Mouse (Mus musculus): Measurements from ENCODE around the gene Maea. TPM values are rescaled to one million over a fixed set of nuclear protein-coding genes. Genes with fewer than 3 reads are reported as not detected.

Gene Maea
- total RNA-seq, 2 experiments from 2014 or later, result 92.7 to 92.8 TPM

DNA sequence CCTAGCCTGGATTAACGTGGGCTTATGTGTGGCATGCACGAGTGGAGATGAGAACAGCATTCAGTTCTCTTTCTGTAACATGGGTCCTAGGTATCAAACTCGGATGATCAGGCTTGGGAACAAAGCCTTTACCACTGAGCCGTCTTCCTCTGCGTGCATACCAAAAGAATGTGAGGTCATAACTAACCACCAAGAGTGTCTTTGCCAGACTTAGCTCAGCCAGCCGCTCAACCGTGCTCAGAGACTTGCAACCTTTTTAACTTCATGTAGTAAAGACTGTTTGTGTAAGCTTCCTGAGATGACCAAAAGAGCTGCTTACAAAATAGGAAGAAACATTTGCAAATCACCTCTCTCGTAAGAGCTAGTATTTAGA, 16.9 kb downstream of the Maea start:
- no peak for DNase-seq (ENCODE audit: low spot score)
- intact Hi-C loops (cut with DNase I), result no loop called here

DNA sequence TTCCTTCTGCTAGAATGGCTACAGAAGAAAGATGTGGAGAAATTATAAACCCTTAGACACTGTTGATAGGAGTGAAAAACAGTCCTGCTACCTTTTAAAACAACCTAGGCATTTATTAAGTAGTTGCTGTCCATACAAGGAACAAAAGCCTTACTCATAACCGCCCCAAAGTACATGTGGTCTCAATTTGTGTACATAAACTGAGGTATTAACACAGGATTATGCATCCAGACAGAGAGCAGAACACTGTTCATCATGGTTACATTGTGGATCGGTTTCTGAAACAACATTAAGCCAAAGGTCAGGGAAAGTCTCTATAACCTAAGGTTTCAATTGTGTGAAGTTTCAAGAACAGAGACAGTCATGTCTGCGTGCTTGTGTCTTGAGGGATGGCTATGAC, 17.7 kb downstream of the Maea start:
- intact Hi-C loops (cut with DNase I), result no loop called here
- no peak for DNase-seq (ENCODE audit: low spot score)

DNA sequence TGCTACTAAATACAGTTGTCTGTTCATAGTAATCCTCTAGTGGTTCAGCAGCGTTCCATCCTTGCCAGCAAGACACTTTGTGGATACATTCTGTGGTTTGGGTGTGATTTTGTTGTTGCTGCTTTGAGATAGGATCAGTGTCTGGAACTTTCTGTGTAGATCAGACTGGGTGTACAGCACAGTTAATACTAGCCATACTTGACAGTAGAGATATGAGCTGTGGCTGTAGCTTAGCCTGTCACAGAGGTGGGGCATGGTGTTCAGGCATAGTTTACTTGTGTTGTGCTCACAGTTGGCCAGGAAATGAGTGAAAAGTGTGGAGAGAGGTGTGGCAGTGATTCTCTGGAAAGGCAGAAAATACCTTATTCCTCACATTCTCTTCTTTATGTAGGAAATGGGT, 22.2 kb downstream of the Maea start:
- intact Hi-C loops (cut with DNase I), result no loop called here

DNA sequence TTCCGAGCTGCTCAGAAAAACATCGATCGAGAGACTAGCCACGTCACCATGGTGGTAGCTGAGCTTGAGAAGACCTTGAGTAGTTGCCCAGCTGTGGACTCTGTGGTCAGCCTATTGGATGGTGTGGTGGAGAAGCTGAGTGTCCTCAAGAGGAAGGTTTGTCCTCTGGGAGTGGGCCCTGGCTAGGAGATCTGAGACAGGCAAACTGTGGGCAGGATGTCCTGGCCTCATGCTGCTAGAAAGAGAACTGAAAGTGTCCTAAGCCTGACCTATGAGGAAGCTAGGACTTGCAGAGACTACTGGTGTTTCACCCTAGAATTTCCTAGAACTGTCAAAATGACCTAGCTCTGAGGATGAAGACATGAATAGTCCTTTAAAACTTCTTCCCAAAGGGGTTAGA, 23.2 kb downstream of the Maea start:
- intact Hi-C loops (cut with DNase I), result no loop called here
- peak; percentile 7 for DNase-seq (ENCODE audit: low spot score)

More for the DNA sequence above, 22.2 kb downstream of the Maea start:
- DNase-seq (ENCODE audit: low spot score), result no peak

- intact Hi-C loops (cut with DNase I), result no loop called here
These were observed 28.0 kb downstream of the Maea start for GRCm38 (mm10) chr5:33363263-33363662.

GRCm38 (mm10) chr5:33368651-33369050, 33.3 kb downstream of the Maea start:
- intact Hi-C loops (cut with DNase I), result no loop called here
- DNase-seq (ENCODE audit: low spot score), result no peak

More at GRCm38 (mm10) chr5:33363263-33363662, 28.0 kb downstream of the Maea start:
- DNase-seq (ENCODE audit: low spot score), result no peak

- intact Hi-C loops (cut with DNase I), result loop anchor here (5.0 kb wide), 1 partner anchor 169 kb away; no protein-coding TSS in a partner anchor
- no peak for DNase-seq (ENCODE audit: low spot score)
These were observed 35.8 kb downstream of the Maea start for GRCm38 (mm10) chr5:33371137-33371536.

- intact Hi-C loops (cut with DNase I), result loop anchor here (5.0 kb wide), 1 partner anchor 169 kb away; no protein-coding TSS in a partner anchor
- DNase-seq (ENCODE audit: low spot score), result no peak
These were observed 36.4 kb downstream of the Maea start for GRCm38 (mm10) chr5:33371668-33372067.

DNA sequence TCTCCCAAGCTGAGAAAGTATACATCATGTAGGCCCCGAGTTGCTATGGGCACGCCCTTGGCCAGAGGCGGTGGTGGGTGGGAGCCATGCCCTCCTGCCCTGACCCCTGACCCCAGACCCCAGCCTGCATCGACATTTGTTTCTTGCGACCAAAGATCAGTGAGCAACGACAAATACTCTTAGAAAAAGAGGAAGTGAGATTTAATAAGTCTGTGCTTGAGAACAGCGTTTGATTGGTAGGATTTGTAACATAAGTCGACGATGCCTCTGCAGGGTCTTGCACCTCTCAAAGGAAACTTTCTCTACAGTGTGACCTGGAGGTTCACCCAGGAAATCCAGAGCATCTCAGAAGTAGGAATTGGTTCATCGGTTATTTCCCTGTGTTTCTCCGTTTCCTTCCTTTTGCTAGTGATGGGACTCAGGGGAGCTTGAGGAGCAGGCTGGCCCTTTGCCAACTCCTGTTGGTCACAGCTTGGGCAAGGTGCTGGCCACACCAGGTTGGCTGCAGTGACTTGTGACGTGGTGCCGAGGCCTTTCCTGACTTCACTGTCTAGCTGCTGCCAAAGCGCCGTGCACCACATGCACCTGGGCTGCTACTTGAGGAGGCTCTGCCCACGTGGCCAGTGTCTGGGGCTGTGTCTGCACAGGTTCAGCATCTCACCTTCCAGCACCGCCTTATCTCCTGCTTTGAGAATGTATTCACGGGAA, 37.2 kb downstream of the Maea start:
- intact Hi-C loops (cut with DNase I), result loop anchor here (5.0 kb wide), 1 partner anchor 170 kb away; no protein-coding TSS in a partner anchor
- DNase-seq (ENCODE audit: low spot score), result no peak

DNA sequence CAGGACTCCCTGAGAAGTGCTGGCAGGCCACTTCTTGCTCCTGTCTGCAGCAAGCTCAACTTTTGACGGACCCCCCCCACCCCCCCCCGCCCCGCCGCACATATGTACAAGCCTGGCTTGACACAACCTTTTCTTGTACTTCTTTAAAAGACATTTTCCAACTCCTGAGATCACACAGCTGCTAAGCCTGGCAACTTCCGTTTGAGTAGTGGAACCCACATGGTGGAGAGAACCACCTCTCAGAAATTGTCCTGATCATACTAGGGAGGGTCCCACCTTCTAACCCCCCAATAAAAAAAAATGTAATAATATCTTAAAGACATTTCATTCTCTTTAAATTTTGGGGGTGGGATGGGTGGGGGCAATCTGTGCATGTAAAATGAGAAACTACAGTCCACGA, 41.9 kb downstream of the Maea start:
- intact Hi-C loops (cut with DNase I), result no loop called here
- DNase-seq (ENCODE audit: low spot score), result no peak

DNA sequence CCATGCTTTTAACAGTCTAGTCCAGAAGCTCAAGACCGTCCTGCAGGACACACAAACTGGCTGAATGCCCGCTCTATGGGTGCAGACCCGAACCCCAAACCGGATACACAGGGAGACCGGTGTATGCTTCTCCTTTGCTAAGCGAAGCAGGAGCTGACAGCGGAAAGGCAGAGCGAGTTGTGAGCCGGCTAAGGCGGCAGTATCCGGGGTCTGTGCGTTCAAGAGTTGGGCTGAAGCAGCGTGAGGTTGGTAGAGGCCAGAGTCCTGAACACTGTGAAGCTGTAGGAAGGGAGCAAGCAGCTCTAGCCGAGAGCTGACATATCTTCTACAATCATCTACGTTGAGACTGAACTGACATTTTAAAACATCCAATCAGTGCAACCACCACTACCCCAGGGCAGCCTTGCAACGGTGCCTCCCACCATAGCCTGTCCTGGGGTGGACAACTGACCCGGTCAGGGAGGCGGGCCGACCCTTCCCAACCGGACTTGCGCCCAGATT, 42.5 kb downstream of the Maea start:
- DNase-seq (ENCODE audit: low spot score), result no peak
- intact Hi-C loops (cut with DNase I), result loop anchor here (1.0 kb wide), 2 partner anchors 44 to 103 kb away; no protein-coding TSS in a partner anchor

- intact Hi-C loops (cut with DNase I), result loop anchor here (1.0 kb wide), 2 partner anchors 44 to 103 kb away; no protein-coding TSS in a partner anchor
- DNase-seq (ENCODE audit: low spot score), result peak; percentile 97
These were observed 43.1 kb downstream of the Maea start, which contains the start of gene Uvssa for GRCm38 (mm10) chr5:33378302-33378854. TSS of gene Uvssa (plus strand) at chr5:33378549.

DNA sequence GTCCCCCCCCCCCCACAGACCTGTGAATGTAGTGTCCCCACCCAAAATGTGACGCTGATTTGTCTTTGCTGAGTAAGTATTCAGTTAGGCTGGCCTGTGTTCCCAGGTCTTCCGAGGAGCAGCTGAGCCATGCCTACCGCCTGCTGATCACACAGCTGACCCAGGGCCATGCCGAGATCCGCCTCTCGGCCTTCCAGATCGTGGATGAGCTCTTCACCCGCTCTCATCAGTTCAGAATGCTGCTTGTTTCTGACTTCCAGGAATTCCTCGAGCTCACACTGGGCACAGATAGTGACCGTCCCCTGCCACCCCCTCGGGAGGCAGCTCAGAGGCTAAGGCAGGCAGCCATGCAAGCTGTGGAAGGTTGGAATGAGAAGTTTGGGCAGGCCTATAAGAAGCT, 52.2 kb downstream of the Maea start:
- intact Hi-C loops (cut with DNase I), result no loop called here

DNA sequence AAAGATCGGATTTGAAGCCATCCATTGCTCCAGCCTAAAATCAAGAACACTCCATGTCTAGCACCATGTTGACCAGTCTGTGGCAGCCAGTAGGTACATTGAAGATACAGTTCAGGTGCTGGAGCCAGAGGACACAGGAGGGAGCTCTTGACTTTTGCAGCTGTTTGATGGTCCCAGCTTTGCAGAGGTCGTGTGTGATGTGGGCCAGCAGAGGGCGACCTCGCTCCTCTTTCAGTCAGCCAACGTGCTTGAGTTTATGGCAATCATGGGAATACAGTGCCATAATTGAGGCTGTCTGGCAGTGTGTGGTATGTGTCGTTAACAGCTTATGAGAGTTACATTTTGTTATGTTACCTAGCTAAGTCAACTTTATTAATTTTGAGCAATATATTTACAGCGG, 58.5 kb downstream of the Maea start:
- intact Hi-C loops (cut with DNase I), result loop anchor here (1.0 to 2.0 kb wide), 4 partner anchors 47 to 195 kb away; no protein-coding TSS in a partner anchor

More for the DNA sequence above, 52.2 kb downstream of the Maea start:
- no peak for DNase-seq (ENCODE audit: low spot score)

GRCm38 (mm10) chr5:33395693-33396092, 60.4 kb downstream of the Maea start:
- intact Hi-C loops (cut with DNase I), result loop anchor here (2.0 kb wide), 1 partner anchor 147 kb away; no protein-coding TSS in a partner anchor
- no peak for DNase-seq (ENCODE audit: low spot score)

More for the DNA sequence above, 58.5 kb downstream of the Maea start:
- peak; percentile 34 for DNase-seq (ENCODE audit: low spot score)

- DNase-seq (ENCODE audit: low spot score), result no peak
- intact Hi-C loops (cut with DNase I), result no loop called here
These were observed 61.5 kb downstream of the Maea start for GRCm38 (mm10) chr5:33396828-33397227.

GRCm38 (mm10) chr5:33400819-33401218, 65.5 kb downstream of the Maea start:
- no peak for DNase-seq (ENCODE audit: low spot score)
- intact Hi-C loops (cut with DNase I), result no loop called here

GRCm38 (mm10) chr5:33420313-33420712, 85.0 kb downstream of the Maea start:
- intact Hi-C loops (cut with DNase I), result no loop called here

More at GRCm38 (mm10) chr5:33420313-33420712, 85.0 kb downstream of the Maea start:
- no peak for DNase-seq (ENCODE audit: low spot score)

All from heart, postnatal 25 days (tissue).